11 mouse cellular contexts compared by ENCODE assay signal in the genomic region with DNA sequence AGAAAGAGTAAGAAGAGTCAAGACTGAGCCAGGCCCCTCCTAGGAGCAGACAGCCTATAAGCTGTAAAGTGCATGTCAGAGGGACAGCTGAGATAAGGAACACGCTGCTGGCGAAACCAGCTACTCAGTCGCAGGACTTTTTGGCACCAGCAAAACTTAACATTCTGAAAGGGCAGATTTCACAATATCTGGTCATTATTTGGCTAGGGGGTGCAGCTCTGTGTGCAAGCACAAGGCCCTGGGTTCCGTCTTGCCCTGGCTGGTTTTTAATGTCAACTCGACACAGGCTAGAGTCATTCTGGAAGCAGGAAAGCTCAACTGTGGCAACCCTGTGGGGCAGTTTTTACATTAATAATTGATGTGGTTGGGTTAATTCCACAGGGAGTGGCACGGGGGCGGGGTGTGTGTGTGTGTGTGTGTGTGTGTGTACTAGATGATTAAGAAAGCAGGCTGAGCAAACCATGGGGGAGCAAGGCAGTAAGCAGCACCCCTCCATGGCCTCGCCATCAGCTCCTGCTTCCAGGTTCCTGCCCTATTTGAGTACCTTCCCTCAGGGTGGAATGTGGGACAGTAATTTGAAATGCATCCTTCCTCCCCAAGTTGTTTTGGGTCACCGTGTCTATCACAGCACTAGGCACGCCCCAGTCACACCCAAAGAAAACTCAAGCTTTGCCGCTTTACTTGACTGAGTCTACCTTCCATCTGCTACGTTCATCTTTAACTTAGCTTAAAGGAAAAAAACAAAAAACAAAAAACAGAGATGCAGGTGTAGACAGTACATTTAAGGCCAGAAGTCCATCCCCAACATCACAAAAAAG. TPM values are rescaled to one million over a fixed set of nuclear protein-coding genes. Genes with fewer than 3 reads are reported as not detected.
DNase-seq lines count a peak whose midpoint lies in the region; ATAC-seq lines count a peak whose summit lies in the region.
"Had no signal": no experiment of that assay in that cellular context is flagged by ENCODE, and none has a peak within 500 bp of the region (broad histone marks: within the 10 kb centered on the region; RNA-seq: fewer than 3 reads in every experiment).

No protein-coding gene starts in this region.

- H3K4me2 ChIP-seq in liver, embryonic 15.5 days = peak overlapping the region; percentile 90
- no peak overlapping the region for H3K4me2 ChIP-seq in stomach, embryonic 15.5 days
- no peak overlapping the region for H3K4me2 ChIP-seq in forebrain, embryonic 16.5 days (ENCODE audit: low read length)
- no peak overlapping the region for H3K4me2 ChIP-seq in kidney, embryonic 16.5 days (replicated peaks; ENCODE audit: low read depth, low read length)
- H3K4me2 ChIP-seq: embryonic facial prominence, embryonic 12.5 days had no signal

- peak; percentile 25 to 40 for DNase-seq in spleen, postnatal 10 days (ENCODE audit: low spot score in 2 of 2)
- DNase-seq in spleen, adult 18-20 months = no peak
- DNase-seq in c-Kit-positive CD71-positive TER-119-positive erythroid progenitor cells, embryonic 14.5 days (ENCODE audit: low spot score) = peak; percentile 56
- no peak for DNase-seq in left cerebral cortex, postnatal 4 days
- DNase-seq: cerebellum, adult 8-10 months had no signal

- no peaks in the 10 kb centered on the region for H3K27me3 ChIP-seq in liver, embryonic 15.5 days
- H3K27me3 ChIP-seq in stomach, embryonic 15.5 days (replicated peaks) = no peaks in the 10 kb centered on the region
- H3K27me3 ChIP-seq in forebrain, embryonic 16.5 days (replicated peaks; ENCODE audit: control insufficient read depth, insufficient read depth, low read length) = peaks cover 3% of the 10 kb centered on the region; the same call in 1 of the 2 replicates
- peaks cover 22% of the 10 kb centered on the region for H3K27me3 ChIP-seq in kidney, embryonic 16.5 days (ENCODE audit: insufficient read depth, low read length)

- peak overlapping the region; percentile 11; the same call in 1 of the 2 replicates for H3K9ac ChIP-seq in liver, embryonic 15.5 days
- H3K9ac ChIP-seq in stomach, embryonic 15.5 days = no peak overlapping the region
- H3K9ac ChIP-seq in forebrain, embryonic 16.5 days (replicated peaks; ENCODE audit: low read depth, low read length) = no peak overlapping the region
- no peak overlapping the region for H3K9ac ChIP-seq in kidney, embryonic 16.5 days (replicated peaks; ENCODE audit: low read length)
- H3K9ac ChIP-seq: embryonic facial prominence, embryonic 12.5 days had no signal

- peaks cover 11% of the 10 kb centered on the region; the same call in 1 of the 2 replicates for H3K36me3 ChIP-seq in liver, embryonic 15.5 days (replicated peaks)
- no peaks in the 10 kb centered on the region for H3K36me3 ChIP-seq in stomach, embryonic 15.5 days
- no peaks in the 10 kb centered on the region for H3K36me3 ChIP-seq in forebrain, embryonic 16.5 days (ENCODE audit: control insufficient read depth, insufficient read depth)
- H3K36me3 ChIP-seq in kidney, embryonic 16.5 days (ENCODE audit: insufficient read depth, low read length) = no peaks in the 10 kb centered on the region
- H3K36me3 ChIP-seq: embryonic facial prominence, embryonic 12.5 days had no signal

- H3K4me1 ChIP-seq in liver, embryonic 15.5 days (replicated peaks) = peaks cover 62% of the 10 kb centered on the region
- H3K4me1 ChIP-seq in stomach, embryonic 15.5 days = no peaks in the 10 kb centered on the region
- H3K4me1 ChIP-seq in forebrain, embryonic 16.5 days (replicated peaks; ENCODE audit: control insufficient read depth, insufficient read depth, low read length) = peaks cover 5% of the 10 kb centered on the region
- H3K4me1 ChIP-seq in kidney, embryonic 16.5 days (ENCODE audit: insufficient read depth, low read length) = no peaks in the 10 kb centered on the region
- H3K4me1 ChIP-seq: embryonic facial prominence, embryonic 12.5 days had no signal

- H3K27ac ChIP-seq in liver, embryonic 15.5 days (replicated peaks) = peak overlapping the region; percentile 83
- H3K27ac ChIP-seq in stomach, embryonic 15.5 days = peak overlapping the region; percentile 16; the same call in 1 of the 2 replicates
- no peak overlapping the region for H3K27ac ChIP-seq in forebrain, embryonic 16.5 days (ENCODE audit: low read length)
- no peak overlapping the region for H3K27ac ChIP-seq in kidney, embryonic 16.5 days (ENCODE audit: low read length)
- H3K27ac ChIP-seq: embryonic facial prominence, embryonic 12.5 days had no signal

- H3K4me3 ChIP-seq in liver, embryonic 15.5 days (replicated peaks) = peak overlapping the region; percentile 24
- H3K4me3 ChIP-seq in stomach, embryonic 15.5 days (replicated peaks) = no peak overlapping the region
- H3K4me3 ChIP-seq in forebrain, embryonic 16.5 days (replicated peaks; ENCODE audit: low read length) = no peak overlapping the region
- H3K4me3 ChIP-seq in kidney, embryonic 16.5 days (ENCODE audit: low read length) = no peak overlapping the region
- H3K4me3 ChIP-seq: embryonic facial prominence, embryonic 12.5 days had no signal

- intact Hi-C loops in left cerebral cortex, postnatal 4 days (cut with DNase I) = loop anchor here (10.0 kb wide), 1 partner anchor 50 kb away; no protein-coding TSS in a partner anchor

- H3K9me3 ChIP-seq in liver, embryonic 15.5 days (replicated peaks) = no peaks in the 10 kb centered on the region
- H3K9me3 ChIP-seq in stomach, embryonic 15.5 days = no peaks in the 10 kb centered on the region
- no peaks in the 10 kb centered on the region for H3K9me3 ChIP-seq in forebrain, embryonic 16.5 days (ENCODE audit: control insufficient read depth, low read length)
- no peaks in the 10 kb centered on the region for H3K9me3 ChIP-seq in kidney, embryonic 16.5 days (ENCODE audit: low read length)
- H3K9me3 ChIP-seq: embryonic facial prominence, embryonic 12.5 days had no signal

- WGBS in liver, embryonic 15.5 days (ENCODE audit: insufficient replicate concordance) = 25% methylated on average over 12 of the region's 12 CpGs
- 67% methylated on average over 12 of the region's 12 CpGs for WGBS in stomach, embryonic 15.5 days
- WGBS in forebrain, embryonic 16.5 days = 93% methylated on average over 12 of the region's 12 CpGs
- WGBS in kidney, embryonic 16.5 days = 81% methylated on average over 12 of the region's 12 CpGs

- ATAC-seq in liver, embryonic 15.5 days (ENCODE audit: insufficient read depth) = peak; percentile 76
- peak; percentile 61 for ATAC-seq in stomach, embryonic 15.5 days (ENCODE audit: insufficient read depth, low FRiP score, low read depth)
- no peak for ATAC-seq in forebrain, embryonic 16.5 days
- ATAC-seq in kidney, embryonic 16.5 days (ENCODE audit: low FRiP score, low TSS enrichment) = no peak
- ATAC-seq: hindbrain, embryonic 16.5 days had no signal

RNA-seq across cellular contexts. Expression of a gene that starts 5.2 kb away (rescaled TPM):
- 11.6 and 12.3 TPM in 2 replicates for polyA plus RNA-seq in liver, embryonic 15.5 days (2015; fragmentation: Nextera tagmentation; extraction: Ambion mirVana)
- polyA plus RNA-seq in stomach, embryonic 15.5 days (2015; fragmentation: Nextera tagmentation; extraction: Ambion mirVana) = 8.4 and 9.5 TPM in 2 replicates
- total RNA-seq in left cerebral cortex, postnatal 4 days (2021) = 1 to 10 TPM; 3.1 to 3.3 TPM
- 1.7 and 1.9 TPM in 2 replicates for polyA plus RNA-seq in forebrain, embryonic 16.5 days (2015; fragmentation: Nextera tagmentation; extraction: Ambion mirVana)
- 0.67 and 0.72 TPM in 2 replicates for polyA plus RNA-seq in kidney, embryonic 16.5 days (2015; fragmentation: Nextera tagmentation; extraction: Ambion mirVana)

RNA-seq across cellular contexts. Expression of a gene that starts 5.6 kb away (rescaled TPM):
- polyA plus RNA-seq in liver, embryonic 15.5 days (2015; fragmentation: Nextera tagmentation; extraction: Ambion mirVana) = 9.2 and 9.3 TPM in 2 replicates
- 31.0 and 38.2 TPM in 2 replicates for polyA plus RNA-seq in stomach, embryonic 15.5 days (2015; fragmentation: Nextera tagmentation; extraction: Ambion mirVana)
- total RNA-seq in left cerebral cortex, postnatal 4 days (2021) = 10 to 100 TPM; 25.4 to 29.7 TPM
- 33.6 and 37.8 TPM in 2 replicates for polyA plus RNA-seq in forebrain, embryonic 16.5 days (2015; fragmentation: Nextera tagmentation; extraction: Ambion mirVana)
- polyA plus RNA-seq in kidney, embryonic 16.5 days (2015; fragmentation: Nextera tagmentation; extraction: Ambion mirVana) = 33.0 and 36.0 TPM in 2 replicates

Comparison
In these comparisons a context has a peak if more than half of its experiments do, and no peak if none do; other contexts are left out.
1. DNase-seq: peak in spleen, postnatal 10 days (2 of 2) and c-Kit-positive CD71-positive TER-119-positive erythroid progenitor cells, embryonic 14.5 days (single experiment); none in spleen, adult 18-20 months (0 of 2) and left cerebral cortex, postnatal 4 days (single experiment).
2. ATAC-seq: peak in liver, embryonic 15.5 days (single experiment) and stomach, embryonic 15.5 days (single experiment); none in forebrain, embryonic 16.5 days (single experiment) and kidney, embryonic 16.5 days (single experiment).
3. H3K27ac ChIP-seq: peak in liver, embryonic 15.5 days (single experiment) and stomach, embryonic 15.5 days (single experiment); none in forebrain, embryonic 16.5 days (single experiment) and kidney, embryonic 16.5 days (single experiment).